Comparison of ENCODE assay signal across 8 mouse cellular contexts in genomic region chr16:64852441-64852871, GRCm38 (mm10). TPM values are rescaled to one million over a fixed set of nuclear protein-coding genes. Genes with fewer than 3 reads are reported as not detected.
DNase-seq lines count a peak whose midpoint lies in the region; ATAC-seq lines count a peak whose summit lies in the region.

No protein-coding gene starts in this region.

- DNase-seq in 3134 (ENCODE audit: extremely low read depth, insufficient read length, low spot score), result peak; percentile 51
- DNase-seq in adrenal gland, postnatal 25 days, result peak; percentile 71
- DNase-seq in kidney, postnatal 14 days, result peak; percentile 73
- DNase-seq in neural tube, embryonic 11.5 days (ENCODE audit: low spot score), result peak; percentile 53

- under 1% methylated on average over 41 of the region's 53 CpGs for WGBS in heart, embryonic 15.5 days
- 0% methylated on average over 53 of the region's 53 CpGs for WGBS in liver, embryonic 15.5 days (ENCODE audit: insufficient replicate concordance)
- under 1% methylated on average over 43 of the region's 53 CpGs for WGBS in neural tube, embryonic 11.5 days
- under 1% methylated on average over 47 of the region's 53 CpGs for WGBS in stomach, embryonic 15.5 days

- H3K36me3 ChIP-seq in erythroblast, embryonic 14.5 days (ENCODE audit: control insufficient read depth), result peaks cover 42% of the 10 kb centered on the region
- H3K36me3 ChIP-seq in heart, embryonic 15.5 days, result peaks cover 15% of the 10 kb centered on the region
- H3K36me3 ChIP-seq in liver, embryonic 15.5 days (replicated peaks), result peaks cover 26% of the 10 kb centered on the region
- H3K36me3 ChIP-seq in neural tube, embryonic 11.5 days (ENCODE audit: control insufficient read depth, insufficient read depth, low read length), result 0 out of 2 replicates have a peak, but pooled peaks cover 3% of the 10 kb centered on the region
- H3K36me3 ChIP-seq in stomach, embryonic 15.5 days, result peaks cover 9% of the 10 kb centered on the region

- peaks cover 28% of the 10 kb centered on the region for H3K4me1 ChIP-seq in erythroblast, embryonic 14.5 days (ENCODE audit: control insufficient read depth)
- H3K4me1 ChIP-seq in heart, embryonic 15.5 days (replicated peaks), result peaks cover 19% of the 10 kb centered on the region
- peaks cover 22% of the 10 kb centered on the region for H3K4me1 ChIP-seq in liver, embryonic 15.5 days (replicated peaks)
- H3K4me1 ChIP-seq in neural tube, embryonic 11.5 days (ENCODE audit: control insufficient read depth, insufficient read depth, low read length), result peaks cover 11% of the 10 kb centered on the region
- 0 out of 2 replicates have a peak, but pooled peaks cover 4% of the 10 kb centered on the region for H3K4me1 ChIP-seq in stomach, embryonic 15.5 days

- peak overlapping the region; percentile 94 for H3K27ac ChIP-seq in heart, embryonic 15.5 days
- H3K27ac ChIP-seq in liver, embryonic 15.5 days (replicated peaks), result peak overlapping the region; percentile 98
- peak overlapping the region; percentile 93 for H3K27ac ChIP-seq in neural tube, embryonic 11.5 days (ENCODE audit: low read depth, low read length)
- peak overlapping the region; percentile 98 for H3K27ac ChIP-seq in stomach, embryonic 15.5 days

- H3K4me3 ChIP-seq in erythroblast, embryonic 14.5 days (replicated peaks), result peak overlapping the region; percentile 97
- peak overlapping the region; percentile 96 for H3K4me3 ChIP-seq in heart, embryonic 15.5 days
- H3K4me3 ChIP-seq in liver, embryonic 15.5 days (replicated peaks), result peak overlapping the region; percentile 82
- peak overlapping the region; percentile 92 for H3K4me3 ChIP-seq in neural tube, embryonic 11.5 days (ENCODE audit: low read depth, low read length)
- peak overlapping the region; percentile 86 for H3K4me3 ChIP-seq in stomach, embryonic 15.5 days (replicated peaks)

- peak; percentile 20 for ATAC-seq in heart, embryonic 15.5 days (replicated peaks; ENCODE audit: insufficient number of reproducible peaks, insufficient read depth, low FRiP score, low read depth)
- ATAC-seq in liver, embryonic 15.5 days (ENCODE audit: insufficient read depth), result peak; percentile 34
- peak; percentile 3 for ATAC-seq in neural tube, embryonic 11.5 days (ENCODE audit: insufficient read depth, low FRiP score, low TSS enrichment)
- ATAC-seq in stomach, embryonic 15.5 days (ENCODE audit: insufficient read depth, low FRiP score, low read depth), result peak; percentile 13; the same call in 1 of the 2 replicates

- peak overlapping the region; percentile 79 for H3K9ac ChIP-seq in heart, embryonic 15.5 days
- peak overlapping the region; percentile 92 for H3K9ac ChIP-seq in liver, embryonic 15.5 days
- H3K9ac ChIP-seq in neural tube, embryonic 11.5 days (ENCODE audit: low read length), result peak overlapping the region; percentile 89
- peak overlapping the region; percentile 68 for H3K9ac ChIP-seq in stomach, embryonic 15.5 days

- no peaks in the 10 kb centered on the region for H3K9me3 ChIP-seq in erythroblast, embryonic 14.5 days (ENCODE audit: control insufficient read depth, low read length)
- H3K9me3 ChIP-seq in heart, embryonic 15.5 days (replicated peaks), result no peaks in the 10 kb centered on the region
- no peaks in the 10 kb centered on the region for H3K9me3 ChIP-seq in liver, embryonic 15.5 days (replicated peaks)
- H3K9me3 ChIP-seq in neural tube, embryonic 11.5 days (ENCODE audit: control insufficient read depth, low read length), result no peaks in the 10 kb centered on the region
- no peaks in the 10 kb centered on the region for H3K9me3 ChIP-seq in stomach, embryonic 15.5 days

- H3K27me3 ChIP-seq in erythroblast, embryonic 14.5 days (ENCODE audit: control insufficient read depth), result no peaks in the 10 kb centered on the region
- H3K27me3 ChIP-seq in heart, embryonic 15.5 days, result no peaks in the 10 kb centered on the region
- H3K27me3 ChIP-seq in liver, embryonic 15.5 days, result no peaks in the 10 kb centered on the region
- H3K27me3 ChIP-seq in neural tube, embryonic 11.5 days (ENCODE audit: control insufficient read depth, insufficient read depth, low read length), result no peaks in the 10 kb centered on the region
- no peaks in the 10 kb centered on the region for H3K27me3 ChIP-seq in stomach, embryonic 15.5 days (replicated peaks)

- H3K4me2 ChIP-seq in heart, embryonic 15.5 days, result peak overlapping the region; percentile 64
- peak overlapping the region; percentile 73 for H3K4me2 ChIP-seq in liver, embryonic 15.5 days
- H3K4me2 ChIP-seq in neural tube, embryonic 11.5 days (ENCODE audit: low read depth), result peak overlapping the region; percentile 59
- peak overlapping the region; percentile 55 for H3K4me2 ChIP-seq in stomach, embryonic 15.5 days

RNA-seq across cellular contexts. Expression of gene Cggbp1, which starts 0.7 kb away (rescaled TPM):
- 136 and 153 TPM in 2 replicates for total RNA-seq in adrenal gland, postnatal 25 days (2021)
- 1.3 and 1.5 TPM in 2 replicates for polyA plus RNA-seq in erythroblast, embryonic 14.5 days (2012)
- polyA plus RNA-seq in heart, embryonic 15.5 days (2015; fragmentation: Nextera tagmentation; extraction: Ambion mirVana), result 45.2 and 47.8 TPM in 2 replicates
- 22.9 and 23.0 TPM in 2 replicates for polyA plus RNA-seq in liver, embryonic 15.5 days (2015; fragmentation: Nextera tagmentation; extraction: Ambion mirVana)
- polyA plus RNA-seq in neural tube, embryonic 11.5 days (2014; fragmentation: Nextera tagmentation; extraction: Ambion mirVana), result 126 and 129 TPM in 2 replicates
- 66.1 and 66.8 TPM in 2 replicates for polyA plus RNA-seq in stomach, embryonic 15.5 days (2015; fragmentation: Nextera tagmentation; extraction: Ambion mirVana)

RNA-seq across cellular contexts. Expression of gene Zfp654, which starts 1.0 kb away (rescaled TPM):
- total RNA-seq in adrenal gland, postnatal 25 days (2021), result 23.1 and 23.3 TPM in 2 replicates
- polyA plus RNA-seq in erythroblast, embryonic 14.5 days (2012), result 0.02 and 0.03 TPM in 2 replicates
- polyA plus RNA-seq in heart, embryonic 15.5 days (2015; fragmentation: Nextera tagmentation; extraction: Ambion mirVana), result 4.4 and 5.2 TPM in 2 replicates
- polyA plus RNA-seq in liver, embryonic 15.5 days (2015; fragmentation: Nextera tagmentation; extraction: Ambion mirVana), result 2.4 and 2.8 TPM in 2 replicates
- polyA plus RNA-seq in neural tube, embryonic 11.5 days (2014; fragmentation: Nextera tagmentation; extraction: Ambion mirVana), result 9.5 and 10.3 TPM in 2 replicates
- 5.8 and 6.3 TPM in 2 replicates for polyA plus RNA-seq in stomach, embryonic 15.5 days (2015; fragmentation: Nextera tagmentation; extraction: Ambion mirVana)

Comparison
In these comparisons a context has a peak if more than half of its experiments do, and no peak if none do; other contexts are left out.
1. Peak in every context shown above with its lines: DNase-seq, ATAC-seq, H3K4me3 ChIP-seq and H3K27ac ChIP-seq.